ENCODE assay signal across 7 mouse cellular contexts in the genomic region with DNA sequence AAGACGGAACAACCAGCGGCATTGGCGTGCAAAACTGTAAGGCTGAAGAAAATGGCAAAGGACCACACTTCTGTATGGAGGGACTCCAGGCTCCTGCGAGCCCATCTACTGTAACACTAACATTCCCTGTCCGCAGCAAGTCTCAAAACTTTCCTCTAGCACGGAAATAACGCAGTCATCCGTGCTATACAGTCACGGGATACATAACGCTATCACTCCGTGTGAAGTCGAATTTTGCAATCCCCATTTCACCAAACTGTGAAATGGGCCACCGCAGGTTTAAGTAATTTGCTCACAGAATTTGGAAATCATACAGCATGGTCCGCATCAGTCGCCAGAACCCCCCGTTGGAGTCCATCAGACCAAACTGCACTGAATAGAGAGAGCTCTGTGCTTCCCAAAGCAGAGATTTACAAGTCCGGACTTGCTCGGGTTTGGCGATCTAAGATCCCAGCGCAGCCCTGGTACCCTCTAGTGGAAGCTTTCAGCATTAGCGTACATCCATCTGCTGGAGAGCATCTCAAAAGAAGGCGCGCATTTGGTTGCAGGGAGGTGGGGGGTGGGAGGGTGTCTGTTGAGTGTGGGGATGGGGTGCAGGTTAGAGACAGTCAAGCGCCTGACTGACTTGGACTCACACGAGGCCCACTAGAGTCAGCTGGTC. TPM values are rescaled to one million over a fixed set of nuclear protein-coding genes. Genes with fewer than 3 reads are reported as not detected.
DNase-seq lines count a peak whose midpoint lies in the region; ATAC-seq lines count a peak whose summit lies in the region.

No protein-coding gene starts in this region.

- under 1% methylated on average over 25 of the region's 25 CpGs for WGBS in intestine, embryonic 15.5 days
- under 1% methylated on average over 25 of the region's 25 CpGs for WGBS in midbrain, embryonic 10.5 days

- H3K4me2 ChIP-seq in intestine, embryonic 15.5 days (replicated peaks): peak overlapping the region; percentile 71

- peak; percentile 74 for ATAC-seq in intestine, embryonic 15.5 days

- intact Hi-C loops in gastrocnemius, postnatal 36 days (cut with DNase I): loop anchor here (1.0 to 5.0 kb wide), 2 partner anchors 30 to 93 kb away; partner anchors contain the start of gene Npepps
- intact Hi-C loops in left cerebral cortex, postnatal 36 days (cut with DNase I): loop anchor here (10.0 kb wide), 1 partner anchor 45 kb away; no protein-coding TSS in a partner anchor

- no peaks in the 10 kb centered on the region for H3K9me3 ChIP-seq in intestine, embryonic 15.5 days
- no peaks in the 10 kb centered on the region for H3K9me3 ChIP-seq in midbrain, embryonic 10.5 days (replicated peaks)

- peak overlapping the region; percentile 84 for H3K27ac ChIP-seq in intestine, embryonic 15.5 days
- H3K27ac ChIP-seq in midbrain, embryonic 10.5 days (replicated peaks): peak overlapping the region; percentile 79

- H3K4me1 ChIP-seq in intestine, embryonic 15.5 days (replicated peaks): peaks cover 16% of the 10 kb centered on the region
- peaks cover 26% of the 10 kb centered on the region for H3K4me1 ChIP-seq in midbrain, embryonic 10.5 days

- peak overlapping the region; percentile 53 for H3K9ac ChIP-seq in intestine, embryonic 15.5 days

- peak; percentile 94 for DNase-seq in adipocyte (ENCODE audit: low spot score)
- peak; percentile 93 for DNase-seq in embryo, embryonic 10 days (ENCODE audit: low spot score)
- peak; percentile 63 to 66 for DNase-seq in gastrocnemius, postnatal 36 days
- DNase-seq in left cerebral cortex, postnatal 36 days (ENCODE audit: low spot score in 2 of 2): peak; percentile 57 to 73
- peak; percentile 83 for DNase-seq in midbrain, embryonic 10.5 days (ENCODE audit: low spot score)
- peak; percentile 54 to 66 for DNase-seq in right cerebral cortex, postnatal 36 days (ENCODE audit: low spot score in 2 of 2)

- H3K4me3 ChIP-seq in intestine, embryonic 15.5 days (replicated peaks): peak overlapping the region; percentile 42
- peak overlapping the region; percentile 59 for H3K4me3 ChIP-seq in midbrain, embryonic 10.5 days

- no peaks in the 10 kb centered on the region for H3K36me3 ChIP-seq in intestine, embryonic 15.5 days
- no peaks in the 10 kb centered on the region for H3K36me3 ChIP-seq in midbrain, embryonic 10.5 days

- no peaks in the 10 kb centered on the region for H3K27me3 ChIP-seq in intestine, embryonic 15.5 days (replicated peaks)
- peaks cover 18% of the 10 kb centered on the region; the same call in 1 of the 2 replicates for H3K27me3 ChIP-seq in midbrain, embryonic 10.5 days (ENCODE audit: low read depth, poor library complexity, severe bottlenecking)

RNA-seq across cellular contexts. Expression of gene Mrpl45, which starts 5.5 kb away (rescaled TPM):
- 10 to 100 TPM; 33.5 to 37.9 TPM for total RNA-seq in gastrocnemius, postnatal 36 days (2021)
- polyA plus RNA-seq in intestine, embryonic 15.5 days (2015; fragmentation: Nextera tagmentation; extraction: Ambion mirVana): 55.4 and 60.3 TPM in 2 replicates
- total RNA-seq in left cerebral cortex, postnatal 36 days (2021): 10 to 100 TPM; 23.3 to 30.2 TPM
- 61.7 and 69.5 TPM in 2 replicates for polyA plus RNA-seq in midbrain, embryonic 10.5 days (2016; fragmentation: Nextera tagmentation; extraction: Ambion mirVana)

RNA-seq across cellular contexts. Expression of gene Npepps, which starts 29.6 kb away (rescaled TPM):
- 10 to 100 TPM; 51.5 to 56.9 TPM for total RNA-seq in gastrocnemius, postnatal 36 days (2021)
- 77.3 and 84.1 TPM in 2 replicates for polyA plus RNA-seq in intestine, embryonic 15.5 days (2015; fragmentation: Nextera tagmentation; extraction: Ambion mirVana)
- total RNA-seq in left cerebral cortex, postnatal 36 days (2021): 100 to 1,000 TPM; 122 to 156 TPM
- polyA plus RNA-seq in midbrain, embryonic 10.5 days (2016; fragmentation: Nextera tagmentation; extraction: Ambion mirVana): 108 and 114 TPM in 2 replicates

RNA-seq across cellular contexts. Expression of gene Gpr179, which starts 41.8 kb away (rescaled TPM):
- total RNA-seq in gastrocnemius, postnatal 36 days (2021): under 1 TPM in 1 of 2 experiments, not detected in 1; 0.03 TPM
- 0.10 and 0.20 TPM in 2 replicates for polyA plus RNA-seq in intestine, embryonic 15.5 days (2015; fragmentation: Nextera tagmentation; extraction: Ambion mirVana)
- total RNA-seq in left cerebral cortex, postnatal 36 days (2021): under 1 TPM; 0.39 to 0.52 TPM
- 0.05 and 0.09 TPM in 2 replicates for polyA plus RNA-seq in midbrain, embryonic 10.5 days (2016; fragmentation: Nextera tagmentation; extraction: Ambion mirVana)

RNA-seq across cellular contexts. Expression of gene Socs7, which starts 52.3 kb away (rescaled TPM):
- 10 to 100 TPM; 42.0 to 43.4 TPM for total RNA-seq in gastrocnemius, postnatal 36 days (2021)
- polyA plus RNA-seq in intestine, embryonic 15.5 days (2015; fragmentation: Nextera tagmentation; extraction: Ambion mirVana): 2.6 and 3.5 TPM in 2 replicates
- total RNA-seq in left cerebral cortex, postnatal 36 days (2021): 10 to 100 TPM; 78.0 to 87.2 TPM
- 3.6 and 4.6 TPM in 2 replicates for polyA plus RNA-seq in midbrain, embryonic 10.5 days (2016; fragmentation: Nextera tagmentation; extraction: Ambion mirVana)

Comparison
In these comparisons a context has a peak if more than half of its experiments do, and no peak if none do; other contexts are left out.
1. Peak in every context shown above with its lines: DNase-seq, ATAC-seq, H3K4me3 ChIP-seq and H3K27ac ChIP-seq.